Mouse (Mus musculus) embryonic facial prominence, embryonic 15.5 days (tissue): ENCODE data around the gene Mtr. TPM values are rescaled to one million over a fixed set of nuclear protein-coding genes. Genes with fewer than 3 reads are reported as not detected.

Experiments used
- ATAC-seq: fragments of 200-750 bp; cut with Nextera tagmentation; 2 replicates; pipeline ENCODE4 v1.8.0; 2017; ENCODE audit warnings: low read depth, moderate TSS enrichment; ENCODE audit not compliant: insufficient number of reproducible peaks, low FRiP score, low TSS enrichment
- H3K27ac ChIP-seq: fragments of 300-500 bp; sonication (generic); replicated peaks from 2 replicates; pipeline ENCODE4 v1.5.1; 2015; ENCODE audit warnings: mild to moderate bottlenecking, inconsistent platforms
- H3K27me3 ChIP-seq: fragments of 300-500 bp; sonication (generic); 2 replicates; pipeline ENCODE4 v1.6.1; 2015; ENCODE audit warnings: inconsistent platforms
- H3K36me3 ChIP-seq: fragments of 300-500 bp; sonication (generic); 2 replicates; pipeline ENCODE4 v1.6.1; 2015; ENCODE audit warnings: mild to moderate bottlenecking, inconsistent platforms
- H3K4me1 ChIP-seq: fragments of 300-500 bp; sonication (generic); 2 replicates; pipeline ENCODE4 v1.6.1; 2015; ENCODE audit warnings: inconsistent platforms
- H3K4me2 ChIP-seq: fragments of 300-500 bp; sonication (generic); replicated peaks from 2 replicates; pipeline ENCODE4 v1.6.1; 2015; ENCODE audit warnings: mild to moderate bottlenecking, inconsistent platforms
- H3K4me3 ChIP-seq: fragments of 300-500 bp; sonication (generic); replicated peaks from 2 replicates; pipeline ENCODE4 v1.5.1; 2015; ENCODE audit warnings: mild to moderate bottlenecking, inconsistent platforms
- H3K9ac ChIP-seq: fragments of 300-500 bp; sonication (generic); 2 replicates; pipeline ENCODE4 v1.6.1; 2015; ENCODE audit warnings: inconsistent platforms
- H3K9me3 ChIP-seq: fragments of 300-500 bp; sonication (generic); replicated peaks from 2 replicates; pipeline ENCODE4 v1.6.1; 2016; ENCODE audit warnings: inconsistent platforms
- WGBS: fragments of 180-500 bp; shearing (Covaris S2); methylation state at CpG from one replicate; pipeline ENCODE4 v1.1.7; 2015; 5-methylcytosine and 5-hydroxymethylcytosine counted together
- polyA plus RNA-seq: library from polyadenylated mRNA; unstranded; fragments of >200 nt; fragmentation: Nextera tagmentation; extraction: Ambion mirVana; gene quantifications from 2 replicates; pipeline ENCODE4 v1.2.1, GENCODE M21; 2015

The Mtr gene
- polyA plus RNA-seq, 1 experiment from 2014 or later, result 12.4 TPM

- ATAC-seq, result no peak
- WGBS, result 80% methylated on average over 4 of the region's 4 CpGs
Observed at GRCm38 (mm10) chr13:12243991-12244390, 13.9 kb downstream of the Mtr start.

GRCm38 (mm10) chr13:12232141-12232540 lies 25.8 kb downstream of the Mtr start:
- Histone ChIP-seq H3K36me3 (peaks cover 61% of the 10 kb centered on the region), H3K4me2 (no peak overlapping the region), H3K27me3 (no peaks in the 10 kb centered on the region), H3K4me1 (no peaks in the 10 kb centered on the region), H3K9me3 (no peaks in the 10 kb centered on the region), H3K4me3 (no peak overlapping the region), H3K9ac (no peak overlapping the region), H3K27ac (no peak overlapping the region)
- no peak for ATAC-seq
- WGBS, result 76% methylated on average over 4 of the region's 4 CpGs

More at GRCm38 (mm10) chr13:12243991-12244390, 13.9 kb downstream of the Mtr start:
- no peak overlapping the region for H3K9ac ChIP-seq
- no peak overlapping the region for H3K27ac ChIP-seq
- H3K27me3 ChIP-seq, result no peaks in the 10 kb centered on the region
- H3K4me2 ChIP-seq, result no peak overlapping the region
- no peaks in the 10 kb centered on the region for H3K4me1 ChIP-seq
- no peaks in the 10 kb centered on the region for H3K9me3 ChIP-seq
- no peak overlapping the region for H3K4me3 ChIP-seq
- H3K36me3 ChIP-seq, result peaks cover 55% of the 10 kb centered on the region

GRCm38 (mm10) chr13:12228248-12228647 lies 29.7 kb downstream of the Mtr start:
- Histone ChIP-seq H3K4me3 (no peak overlapping the region), H3K27me3 (no peaks in the 10 kb centered on the region), H3K9ac (no peak overlapping the region), H3K36me3 (peaks cover 58% of the 10 kb centered on the region), H3K27ac (no peak overlapping the region), H3K4me1 (no peaks in the 10 kb centered on the region), H3K9me3 (no peaks in the 10 kb centered on the region), H3K4me2 (no peak overlapping the region)
- ATAC-seq, result no peak
- WGBS, result 74% methylated on average over 4 of the region's 4 CpGs

GRCm38 (mm10) chr13:12227606-12228005 lies 30.3 kb downstream of the Mtr start:
- no peaks in the 10 kb centered on the region for H3K4me1 ChIP-seq
- 76% methylated on average over 5 of the region's 5 CpGs for WGBS
- no peaks in the 10 kb centered on the region for H3K9me3 ChIP-seq
- no peaks in the 10 kb centered on the region for H3K27me3 ChIP-seq
- H3K27ac ChIP-seq, result no peak overlapping the region
- H3K4me2 ChIP-seq, result no peak overlapping the region
- H3K9ac ChIP-seq, result no peak overlapping the region
- H3K4me3 ChIP-seq, result no peak overlapping the region
- ATAC-seq, result no peak
- peaks cover 52% of the 10 kb centered on the region for H3K36me3 ChIP-seq

GRCm38 (mm10) chr13:12218603-12219002 lies 39.3 kb downstream of the Mtr start:
- H3K9ac ChIP-seq, result no peak overlapping the region
- H3K36me3 ChIP-seq, result peaks cover 56% of the 10 kb centered on the region
- H3K27ac ChIP-seq, result no peak overlapping the region
- ATAC-seq, result no peak
- H3K27me3 ChIP-seq, result no peaks in the 10 kb centered on the region
- 93% methylated on average over 14 of the region's 14 CpGs for WGBS
- H3K4me2 ChIP-seq, result no peak overlapping the region
- no peaks in the 10 kb centered on the region for H3K9me3 ChIP-seq
- no peak overlapping the region for H3K4me3 ChIP-seq
- no peaks in the 10 kb centered on the region for H3K4me1 ChIP-seq

DNA sequence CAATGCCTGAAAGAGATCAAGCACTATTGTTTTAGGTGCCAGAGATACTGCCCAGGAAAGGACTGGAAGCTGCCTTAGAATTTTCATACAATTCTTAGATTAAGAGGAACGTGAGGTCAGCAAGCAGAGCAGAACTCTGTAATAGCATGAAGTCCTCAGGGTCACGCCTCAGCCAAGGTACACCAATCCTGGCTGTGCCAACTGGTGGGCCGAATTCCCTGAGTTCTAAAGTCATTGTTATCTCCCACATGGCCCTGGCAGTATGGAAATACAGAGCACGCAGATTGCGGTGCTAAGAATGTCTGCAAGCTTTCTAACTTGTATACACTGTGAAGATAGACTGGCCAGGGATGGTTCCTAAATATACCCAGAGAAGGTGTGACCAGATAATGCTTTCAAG lies 43.0 kb downstream of the Mtr start:
- no peaks in the 10 kb centered on the region for H3K27me3 ChIP-seq
- peaks cover 64% of the 10 kb centered on the region for H3K36me3 ChIP-seq
- no peak overlapping the region for H3K9ac ChIP-seq
- H3K4me1 ChIP-seq, result no peaks in the 10 kb centered on the region
- H3K9me3 ChIP-seq, result no peaks in the 10 kb centered on the region
- H3K4me3 ChIP-seq, result no peak overlapping the region
- H3K4me2 ChIP-seq, result no peak overlapping the region
- no peak overlapping the region for H3K27ac ChIP-seq
- WGBS, result 95% methylated on average over 5 of the region's 5 CpGs
- no peak for ATAC-seq

GRCm38 (mm10) chr13:12211058-12211457 lies 46.9 kb downstream of the Mtr start:
- Histone ChIP-seq H3K9ac (no peak overlapping the region), H3K36me3 (peaks cover 62% of the 10 kb centered on the region), H3K27me3 (no peaks in the 10 kb centered on the region), H3K27ac (no peak overlapping the region), H3K4me1 (no peaks in the 10 kb centered on the region), H3K9me3 (no peaks in the 10 kb centered on the region), H3K4me2 (no peak overlapping the region), H3K4me3 (no peak overlapping the region)
- no peak for ATAC-seq
- 48% methylated on average over 2 of the region's 2 CpGs for WGBS

DNA sequence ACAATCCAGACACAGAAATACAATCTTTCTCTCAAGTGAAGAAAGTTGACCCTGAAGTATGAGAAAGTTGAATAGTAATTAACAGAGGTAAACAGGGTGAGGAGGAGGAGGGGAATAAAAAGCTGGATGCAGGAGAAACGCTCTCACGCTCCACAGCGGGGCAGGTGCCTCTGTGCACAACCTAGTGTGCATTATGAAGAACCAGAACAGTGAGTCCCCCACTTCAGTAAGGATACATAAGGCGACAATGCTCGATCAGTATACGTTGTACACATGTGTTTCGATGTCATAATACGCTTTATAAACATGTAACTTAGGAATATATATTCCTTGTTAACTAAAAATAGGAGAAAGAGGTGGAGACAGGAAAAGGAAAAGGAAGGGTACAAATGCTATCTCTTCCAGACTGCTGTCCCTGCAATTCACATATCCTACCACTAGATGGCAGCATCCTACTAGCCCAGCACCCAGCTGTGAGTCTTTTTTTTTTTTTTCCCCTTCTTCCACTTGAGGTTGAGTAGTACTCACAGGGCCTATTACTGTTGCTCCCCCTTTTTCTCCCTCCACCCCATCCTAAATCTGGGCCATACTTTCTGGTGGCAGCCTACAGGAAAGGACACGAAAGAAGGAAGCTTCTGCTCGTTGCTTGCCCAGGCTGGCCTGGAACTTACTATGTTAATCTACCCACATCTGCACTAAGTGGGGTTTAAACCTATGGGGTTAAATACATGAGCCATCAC lies 47.7 kb downstream of the Mtr start:
- no peaks in the 10 kb centered on the region for H3K9me3 ChIP-seq
- 77% methylated on average over 10 of the region's 10 CpGs for WGBS
- no peak overlapping the region for H3K4me3 ChIP-seq
- H3K4me2 ChIP-seq, result no peak overlapping the region
- peaks cover 63% of the 10 kb centered on the region for H3K36me3 ChIP-seq
- H3K27me3 ChIP-seq, result no peaks in the 10 kb centered on the region
- ATAC-seq, result no peak
- no peaks in the 10 kb centered on the region for H3K4me1 ChIP-seq
- no peak overlapping the region for H3K9ac ChIP-seq
- H3K27ac ChIP-seq, result no peak overlapping the region

DNA sequence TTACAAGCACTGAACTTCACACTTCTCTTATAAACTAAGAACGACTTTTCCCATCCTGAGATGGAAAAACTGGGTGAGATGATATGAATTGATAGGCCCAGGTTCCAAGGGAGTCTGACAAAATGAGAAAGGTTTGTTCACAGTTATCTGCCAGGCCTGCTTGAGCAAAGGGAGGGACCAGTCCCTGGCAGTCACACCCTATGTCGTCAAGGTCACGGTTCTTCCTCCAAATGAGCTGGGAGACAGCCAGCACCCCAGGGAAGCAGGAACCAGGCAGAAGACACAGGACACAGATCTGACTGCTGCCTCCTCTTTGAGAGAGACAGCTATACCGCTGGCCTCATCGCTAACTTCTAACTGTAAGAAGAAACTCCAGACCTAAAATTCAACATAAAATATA lies 57.5 kb downstream of the Mtr start:
- Histone ChIP-seq H3K9me3 (no peaks in the 10 kb centered on the region), H3K36me3 (peaks cover 49% of the 10 kb centered on the region), H3K27me3 (no peaks in the 10 kb centered on the region), H3K4me2 (no peak overlapping the region), H3K4me3 (no peak overlapping the region), H3K27ac (no peak overlapping the region), H3K4me1 (no peaks in the 10 kb centered on the region), H3K9ac (no peak overlapping the region)
- no peak for ATAC-seq
- 83% methylated on average over 5 of the region's 5 CpGs for WGBS

- no peaks in the 10 kb centered on the region for H3K9me3 ChIP-seq
- H3K36me3 ChIP-seq, result peaks cover 55% of the 10 kb centered on the region
- no peak overlapping the region for H3K4me2 ChIP-seq
- no peak overlapping the region for H3K9ac ChIP-seq
- H3K27me3 ChIP-seq, result no peaks in the 10 kb centered on the region
- 88% methylated on average over 2 of the region's 2 CpGs for WGBS
- no peak overlapping the region for H3K4me3 ChIP-seq
- no peaks in the 10 kb centered on the region for H3K4me1 ChIP-seq
- H3K27ac ChIP-seq, result no peak overlapping the region
- no peak for ATAC-seq
Observed at GRCm38 (mm10) chr13:12198486-12198885, 59.4 kb downstream of the Mtr start.

DNA sequence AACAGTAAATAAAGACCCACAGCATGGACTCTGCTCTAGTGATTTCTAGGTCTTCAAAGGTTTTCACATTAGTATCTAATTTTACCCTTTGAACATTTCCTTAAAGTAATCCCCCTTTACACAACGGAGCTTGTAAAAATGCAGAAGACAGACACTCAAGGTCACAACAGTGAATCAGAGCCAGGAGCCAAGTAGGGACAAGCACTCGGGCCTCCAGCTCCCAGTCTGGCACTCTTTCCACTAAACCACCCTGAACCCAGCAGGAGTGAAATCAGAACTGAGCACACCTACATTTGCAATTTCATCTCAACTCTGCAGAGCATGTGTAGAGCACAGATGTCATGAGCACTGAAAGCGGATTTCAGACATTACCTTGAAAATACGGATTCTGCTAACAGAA lies 61.1 kb downstream of the Mtr start:
- ATAC-seq, result no peak

GRCm38 (mm10) chr13:12196012-12196411 lies 61.9 kb downstream of the Mtr start:
- Histone ChIP-seq H3K4me3 (no peak overlapping the region), H3K36me3 (peaks cover 67% of the 10 kb centered on the region), H3K9me3 (no peaks in the 10 kb centered on the region), H3K9ac (no peak overlapping the region), H3K27ac (no peak overlapping the region), H3K4me1 (no peaks in the 10 kb centered on the region), H3K4me2 (no peak overlapping the region), H3K27me3 (no peaks in the 10 kb centered on the region)
- 89% methylated on average over 3 of the region's 3 CpGs for WGBS
- peak; percentile 24; the same call in 1 of the 2 replicates for ATAC-seq

More for the DNA sequence above, 61.1 kb downstream of the Mtr start:
- H3K27me3 ChIP-seq, result no peaks in the 10 kb centered on the region
- H3K9ac ChIP-seq, result no peak overlapping the region
- H3K4me1 ChIP-seq, result no peaks in the 10 kb centered on the region
- no peak overlapping the region for H3K4me3 ChIP-seq
- no peaks in the 10 kb centered on the region for H3K9me3 ChIP-seq
- 90% methylated on average over 4 of the region's 4 CpGs for WGBS
- peaks cover 67% of the 10 kb centered on the region for H3K36me3 ChIP-seq
- H3K27ac ChIP-seq, result no peak overlapping the region
- H3K4me2 ChIP-seq, result no peak overlapping the region
